Mouse (Mus musculus) megakaryocyte-erythroid progenitor cell, adult 5-6 weeks (primary cell): ENCODE data around the gene Foxo1. TPM values are rescaled to one million over a fixed set of nuclear protein-coding genes. Genes with fewer than 3 reads are reported as not detected.

Experiments used
- ATAC-seq: replicated peaks from 2 replicates; pipeline ENCODE4 v1.8.0; 2016; ENCODE audit warnings: mild to moderate bottlenecking, inconsistent platforms; ENCODE audit not compliant: severe bottlenecking, poor library complexity, low FRiP score, low TSS enrichment
- total RNA-seq, 2 experiments: library from RNA; stranded (forward) in 1 of 2; stranded (reverse) in 1 of 2; fragments of 200-1000, 215-1000 nt in 1 of 2; fragments of >200 nt in 1 of 2; fragmentation: Nextera tagmentation in 1 of 2; gene quantifications; 2 replicates each; pipeline ENCODE4 v1.2.3; 2014 to 2017

Foxo1 gene
- total RNA-seq, 2 experiments from 2014 or later, result 2.3 to 7.4 TPM

- ATAC-seq, result no peak
Measured at GRCm38 (mm10) chr3:52297291-52298018, 29.3 kb downstream of the Foxo1 start.

GRCm38 (mm10) chr3:52298683-52299082, 30.5 kb downstream of the Foxo1 start:
- no peak for ATAC-seq

GRCm38 (mm10) chr3:52299376-52299775, 31.2 kb downstream of the Foxo1 start:
- peak; percentile 69 for ATAC-seq

- no peak for ATAC-seq
Measured at GRCm38 (mm10) chr3:52300517-52300916, 32.4 kb downstream of the Foxo1 start.

- no peak for ATAC-seq
Measured at GRCm38 (mm10) chr3:52303301-52303700, 35.2 kb downstream of the Foxo1 start.

GRCm38 (mm10) chr3:52308586-52309321, 40.6 kb downstream of the Foxo1 start:
- peak; percentile 78 for ATAC-seq

GRCm38 (mm10) chr3:52320516-52321270, 52.6 kb downstream of the Foxo1 start:
- no peak for ATAC-seq

- no peak for ATAC-seq
Measured at GRCm38 (mm10) chr3:52322401-52323385, 54.6 kb downstream of the Foxo1 start.

- ATAC-seq, result no peak
Measured at GRCm38 (mm10) chr3:52325006-52325405, 56.9 kb downstream of the Foxo1 start.

GRCm38 (mm10) chr3:52326687-52327086, 58.6 kb downstream of the Foxo1 start:
- ATAC-seq, result no peak

GRCm38 (mm10) chr3:52327146-52327545, 59.0 kb downstream of the Foxo1 start:
- ATAC-seq, result no peak

GRCm38 (mm10) chr3:52331709-52332108, 63.6 kb downstream of the Foxo1 start:
- ATAC-seq, result no peak

GRCm38 (mm10) chr3:52338761-52339160, 70.6 kb downstream of the Foxo1 start:
- ATAC-seq, result no peak

GRCm38 (mm10) chr3:52340336-52341034, 72.3 kb downstream of the Foxo1 start:
- no peak for ATAC-seq

- no peak for ATAC-seq
Measured at GRCm38 (mm10) chr3:52342226-52342625, 74.1 kb downstream of the Foxo1 start.

GRCm38 (mm10) chr3:52342801-52343200, 74.7 kb downstream of the Foxo1 start:
- ATAC-seq, result peak; percentile 87

GRCm38 (mm10) chr3:52343270-52344070, 75.3 kb downstream of the Foxo1 start:
- no peak for ATAC-seq

GRCm38 (mm10) chr3:52345881-52346280, 77.7 kb downstream of the Foxo1 start:
- no peak for ATAC-seq
